Mouse (Mus musculus) MEL (cell line): Measurements from ENCODE around the gene Tob2. TPM values are rescaled to one million over a fixed set of nuclear protein-coding genes. Genes with fewer than 3 reads are reported as not detected.

Experiments used
- DNase-seq: peaks from one replicate; pipeline ENCODE4 v3.0.0; 2011; ENCODE audit warnings: low read depth, low spot score
- H3K27ac ChIP-seq: 2 replicates; pipeline ENCODE4 v1.5.1; 2012; ENCODE audit warnings: low read depth, mild to moderate bottlenecking, control low read depth, low read length, moderate library complexity; ENCODE audit not compliant: control insufficient read depth
- H3K27me3 ChIP-seq, 2 experiments: fragments of 150-350 bp in 1 of 2; sonication (generic) in 1 of 2; 2 replicates each; pipeline ENCODE4 v1.6.1; 2012; ENCODE audit warnings: low read length in 2 of 2, mild to moderate bottlenecking in 2 of 2, improper control_type of control experiment in 1 of 2, moderate library complexity in 1 of 2; ENCODE audit not compliant: insufficient read depth in 2 of 2, control insufficient read depth in 1 of 2
- H3K36me3 ChIP-seq, 2 experiments: 2 replicates each; pipeline ENCODE4 v1.6.1; 2012 to 2014; ENCODE audit warnings: low read length in 2 of 2, improper control_type of control experiment in 1 of 2, inconsistent platforms in 1 of 2, mild to moderate bottlenecking in 1 of 2; ENCODE audit not compliant: insufficient read depth in 2 of 2, control insufficient read depth in 1 of 2
- H3K4me1 ChIP-seq, 2 experiments: fragments of 150-350 bp in 1 of 2; sonication (generic) in 1 of 2; 2 replicates each; pipeline ENCODE4 v1.6.1; 2012; ENCODE audit warnings: low read length in 2 of 2, improper control_type of control experiment in 1 of 2, mild to moderate bottlenecking in 1 of 2; ENCODE audit not compliant: insufficient read depth in 2 of 2, control insufficient read depth in 1 of 2
- H3K4me3 ChIP-seq, 2 experiments: fragments of 150-350 bp in 1 of 2; sonication (generic) in 1 of 2; 2 replicates each; pipeline ENCODE4 v1.5.1; 2012; ENCODE audit warnings: low read depth in 2 of 2, low read length in 2 of 2, mild to moderate bottlenecking in 2 of 2, moderate library complexity in 2 of 2, control low read depth in 1 of 2, improper control_type of control experiment in 1 of 2; ENCODE audit not compliant: control insufficient read depth in 1 of 2, insufficient read depth in 1 of 2
- H3K79me2 ChIP-seq: 2 replicates; pipeline ENCODE4 v1.6.1; 2012; ENCODE audit warnings: mild to moderate bottlenecking, low read length, moderate library complexity; ENCODE audit not compliant: control insufficient read depth, poor library complexity, insufficient read depth
- H3K9ac ChIP-seq: 2 replicates; pipeline ENCODE4 v1.6.1; 2012; ENCODE audit warnings: low read depth, mild to moderate bottlenecking, control low read depth, low read length, moderate library complexity; ENCODE audit not compliant: control insufficient read depth, poor library complexity, severe bottlenecking
- H3K9me3 ChIP-seq: fragments of 150-350 bp; sonication (generic); replicated peaks from 2 replicates; pipeline ENCODE4 v1.6.1; 2012; ENCODE audit warnings: mild to moderate bottlenecking, low read length, improper control_type of control experiment, moderate library complexity; ENCODE audit not compliant: insufficient read depth
- BHLHE40 ChIP-seq: IDR thresholded peaks from 2 replicates; pipeline ENCODE4 v1.6.1; 2012; ENCODE audit warnings: low read depth, mild to moderate bottlenecking, inconsistent platforms, low read length, improper control_type of control experiment, borderline replicate concordance
- CHD1 ChIP-seq: IDR thresholded peaks from 2 replicates; pipeline ENCODE4 v1.6.1; 2012; ENCODE audit warnings: low read depth, mild to moderate bottlenecking, inconsistent platforms, low read length, improper control_type of control experiment
- CTCF ChIP-seq, 3 experiments: IDR thresholded peaks in 2 of 3; conservative IDR thresholded peaks in 1 of 3; 2 replicates each; pipeline ENCODE4 v1.5.1; 2011 to 2012; ENCODE audit warnings: low read length in 3 of 3, low read depth in 2 of 3, mild to moderate bottlenecking in 2 of 3, improper control_type of control experiment in 1 of 3, inconsistent platforms in 1 of 3, mixed read lengths in 1 of 3, moderate library complexity in 1 of 3; ENCODE audit not compliant: control insufficient read depth in 1 of 3, insufficient read depth in 1 of 3, poor library complexity in 1 of 3, severe bottlenecking in 1 of 3
- E2F4 ChIP-seq: IDR thresholded peaks from 2 replicates; pipeline ENCODE4 v1.6.1; 2011; ENCODE audit warnings: low read depth, low read length, improper control_type of control experiment, borderline replicate concordance
- ELF1 ChIP-seq: IDR thresholded peaks from 2 replicates; pipeline ENCODE4 v1.6.1; 2014; ENCODE audit warnings: low read depth, mild to moderate bottlenecking, inconsistent platforms, low read length, improper control_type of control experiment, moderate library complexity
- EP300 ChIP-seq, 2 experiments: IDR thresholded peaks; 2 replicates each; pipeline ENCODE4 v1.6.1; 2011; ENCODE audit warnings: improper control_type of control experiment in 2 of 2, low read length in 2 of 2, low read depth in 1 of 2, mild to moderate bottlenecking in 1 of 2
- ETS1 ChIP-seq: IDR thresholded peaks from 2 replicates; pipeline ENCODE4 v1.6.1; 2012; ENCODE audit warnings: low read depth, mild to moderate bottlenecking, inconsistent platforms, low read length, improper control_type of control experiment, moderate library complexity
- GABPA ChIP-seq: IDR thresholded peaks from 2 replicates; pipeline ENCODE4 v1.6.1; 2012; ENCODE audit warnings: low read depth, mild to moderate bottlenecking, inconsistent platforms, low read length, improper control_type of control experiment, moderate library complexity
- GATA1 ChIP-seq: IDR thresholded peaks from 2 replicates; pipeline ENCODE4 v1.6.1; 2011; ENCODE audit warnings: low read depth, low read length, improper control_type of control experiment
- JUND ChIP-seq: IDR thresholded peaks from 2 replicates; pipeline ENCODE4 v1.6.1; 2011; ENCODE audit warnings: low read depth, mild to moderate bottlenecking, improper control_type of control experiment, low read length
- KAT2A ChIP-seq: conservative IDR thresholded peaks from 2 replicates; pipeline ENCODE4 v1.6.1; 2012; ENCODE audit warnings: low read depth, low read length, improper control_type of control experiment, inconsistent platforms
- MAX ChIP-seq: IDR thresholded peaks from 2 replicates; pipeline ENCODE4 v1.6.1; 2011; ENCODE audit warnings: low read length, improper control_type of control experiment
- MAZ ChIP-seq: IDR thresholded peaks from 2 replicates; pipeline ENCODE4 v1.6.1; 2012; ENCODE audit warnings: low read depth, mild to moderate bottlenecking, inconsistent platforms, low read length, improper control_type of control experiment
- MEF2A ChIP-seq: IDR thresholded peaks from 2 replicates; pipeline ENCODE4 v1.6.1; 2014; ENCODE audit warnings: low read depth, mild to moderate bottlenecking, inconsistent platforms, low read length, improper control_type of control experiment; ENCODE audit not compliant: poor library complexity, insufficient replicate concordance, severe bottlenecking; ENCODE audit errors: extremely low read depth
- MXI1 ChIP-seq: IDR thresholded peaks from 2 replicates; pipeline ENCODE4 v1.6.1; 2011; ENCODE audit warnings: mild to moderate bottlenecking, low read depth, low read length, improper control_type of control experiment
- MYB ChIP-seq: IDR thresholded peaks from 2 replicates; pipeline ENCODE4 v1.6.1; 2011; ENCODE audit warnings: mild to moderate bottlenecking, low read depth, low read length, improper control_type of control experiment
- MYC ChIP-seq: IDR thresholded peaks from 2 replicates; pipeline ENCODE4 v1.6.1; 2011; ENCODE audit warnings: low read depth, mild to moderate bottlenecking, low read length, improper control_type of control experiment, moderate library complexity
- NELFE ChIP-seq: IDR thresholded peaks from 2 replicates; pipeline ENCODE4 v1.6.1; 2011; ENCODE audit warnings: low read depth, low read length, improper control_type of control experiment
- NRF1 ChIP-seq: IDR thresholded peaks from 2 replicates; pipeline ENCODE4 v1.6.1; 2014; ENCODE audit warnings: low read depth, mild to moderate bottlenecking, inconsistent platforms, low read length, improper control_type of control experiment, moderate library complexity; ENCODE audit not compliant: poor library complexity, insufficient read depth, severe bottlenecking
- POLR2A ChIP-seq, 2 experiments: IDR thresholded peaks; 2 replicates each; pipeline ENCODE4 v1.6.1; 2011 to 2012; ENCODE audit warnings: low read length in 2 of 2, mild to moderate bottlenecking in 2 of 2, control low read depth in 1 of 2, improper control_type of control experiment in 1 of 2, low read depth in 1 of 2, moderate library complexity in 1 of 2; ENCODE audit not compliant: control insufficient read depth in 1 of 2, insufficient read depth in 1 of 2, poor library complexity in 1 of 2
- POLR2AphosphoS2 ChIP-seq: IDR thresholded peaks from 2 replicates; pipeline ENCODE4 v1.6.1; 2011; ENCODE audit warnings: low read length, improper control_type of control experiment
- POLR2AphosphoS5 ChIP-seq: IDR thresholded peaks from 2 replicates; pipeline ENCODE4 v1.6.1; 2012; ENCODE audit warnings: low read depth, borderline replicate concordance, mild to moderate bottlenecking, inconsistent platforms, low read length, moderate library complexity, mixed read lengths
- RAD21 ChIP-seq: IDR thresholded peaks from 2 replicates; pipeline ENCODE4 v1.6.1; 2011; ENCODE audit warnings: mild to moderate bottlenecking, low read depth, low read length, improper control_type of control experiment
- RCOR1 ChIP-seq: IDR thresholded peaks from 2 replicates; pipeline ENCODE4 v1.6.1; 2012; ENCODE audit warnings: low read depth, mild to moderate bottlenecking, inconsistent platforms, low read length, improper control_type of control experiment
- SIN3A ChIP-seq: IDR thresholded peaks from 2 replicates; pipeline ENCODE4 v1.6.1; 2012; ENCODE audit warnings: low read length, improper control_type of control experiment, inconsistent platforms
- SMC3 ChIP-seq: IDR thresholded peaks from 2 replicates; pipeline ENCODE4 v1.6.1; 2011; ENCODE audit warnings: low read depth, low read length, improper control_type of control experiment
- TAL1 ChIP-seq: IDR thresholded peaks from 2 replicates; pipeline ENCODE4 v1.6.1; 2012; ENCODE audit warnings: mild to moderate bottlenecking, inconsistent platforms, low read length, moderate library complexity, mixed read lengths
- TBP ChIP-seq: IDR thresholded peaks from 2 replicates; pipeline ENCODE4 v1.8.0; 2011; ENCODE audit warnings: low read depth, low read length, improper control_type of control experiment
- TCF12 ChIP-seq: IDR thresholded peaks from 2 replicates; pipeline ENCODE4 v1.6.1; 2014; ENCODE audit warnings: low read depth, mild to moderate bottlenecking, inconsistent platforms, low read length, improper control_type of control experiment, moderate library complexity
- UBTF ChIP-seq: IDR thresholded peaks from 2 replicates; pipeline ENCODE4 v1.6.1; 2012; ENCODE audit warnings: low read depth, mild to moderate bottlenecking, inconsistent platforms, low read length, improper control_type of control experiment, moderate library complexity, borderline replicate concordance; ENCODE audit not compliant: insufficient read depth
- USF1 ChIP-seq: IDR thresholded peaks from 2 replicates; pipeline ENCODE4 v1.6.1; 2014; ENCODE audit warnings: low read depth, mild to moderate bottlenecking, inconsistent platforms, low read length, improper control_type of control experiment, moderate library complexity
- USF2 ChIP-seq, 2 experiments: IDR thresholded peaks; 2 replicates each; pipeline ENCODE4 v1.6.1; 2011 to 2012; ENCODE audit warnings: improper control_type of control experiment in 2 of 2, low read length in 2 of 2, borderline replicate concordance in 1 of 2, inconsistent platforms in 1 of 2, low read depth in 1 of 2, mild to moderate bottlenecking in 1 of 2; ENCODE audit not compliant: insufficient read depth in 1 of 2
- ZC3H11A ChIP-seq: IDR thresholded peaks from 2 replicates; pipeline ENCODE4 v1.6.1; 2012; ENCODE audit warnings: low read depth, mild to moderate bottlenecking, inconsistent platforms, low read length, improper control_type of control experiment
- ZKSCAN1 ChIP-seq: IDR thresholded peaks from 2 replicates; pipeline ENCODE4 v1.6.1; 2012; ENCODE audit warnings: low read depth, mild to moderate bottlenecking, inconsistent platforms, low read length, improper control_type of control experiment, moderate library complexity
- ZMIZ1 ChIP-seq: IDR thresholded peaks from 2 replicates; pipeline ENCODE4 v1.6.1; 2012; ENCODE audit warnings: low read depth, mild to moderate bottlenecking, inconsistent platforms, low read length, improper control_type of control experiment, moderate library complexity
- ZNF384 ChIP-seq: IDR thresholded peaks from 2 replicates; pipeline ENCODE4 v1.6.1; 2012; ENCODE audit warnings: low read depth, mild to moderate bottlenecking, inconsistent platforms, low read length, improper control_type of control experiment
- polyA plus RNA-seq, 2 experiments: library from polyadenylated mRNA; stranded (reverse) in 1 of 2; unstranded in 1 of 2; fragments of >175 nt in 1 of 2; fragments of >200 nt in 1 of 2; gene quantifications; 2 replicates each; pipeline versions ENCODE4 v1.2.1 to v1.2.4; 2012; ENCODE audit warnings: low replicate concordance in 2 of 2, low read depth in 1 of 2; ENCODE audit not compliant: insufficient read length in 2 of 2, insufficient read depth in 1 of 2, missing spikeins in 1 of 2
- total RNA-seq: library from RNA; depleted of rRNA; stranded (reverse); fragments of 300-350 nt; gene quantifications from 2 replicates; pipeline ENCODE4 v1.2.3, GENCODE M21; 2012

Gene Tob2
- total and polyA plus RNA-seq, 3 experiments = 20.7 to 23.5 TPM; not detected in 1

DNA sequence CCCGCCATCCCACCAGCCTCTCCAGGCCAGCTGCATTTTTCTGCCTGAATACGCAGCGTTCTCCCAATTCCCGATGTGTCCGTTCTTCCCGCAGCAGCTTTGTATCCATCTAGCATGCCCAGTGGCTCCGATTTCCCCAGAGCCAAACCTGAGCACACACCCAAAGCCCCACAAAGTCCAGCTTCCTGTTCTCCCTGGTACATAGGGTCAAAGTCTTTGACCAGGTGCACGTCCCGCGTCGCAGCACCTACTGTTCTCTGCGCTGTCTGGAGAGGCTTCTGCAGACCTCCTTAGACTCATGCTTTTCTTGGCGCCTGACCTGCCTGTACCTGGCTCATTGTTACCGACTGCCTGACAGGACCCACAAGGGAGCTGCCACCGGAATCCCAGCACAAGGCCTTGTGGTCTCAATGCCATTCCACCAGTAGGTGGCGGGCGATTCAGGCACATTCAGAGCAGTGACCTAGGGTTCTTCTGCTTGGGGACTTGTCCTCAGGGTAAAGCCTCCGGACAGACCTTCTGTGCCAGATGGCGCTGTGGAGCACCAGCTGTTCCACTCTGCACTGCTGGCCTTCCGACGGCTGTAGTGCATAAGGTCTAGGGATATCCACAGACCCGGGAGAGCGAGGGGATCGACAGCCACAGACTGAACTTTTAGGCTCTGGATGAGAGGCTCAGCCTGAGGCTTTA, 27.3 kb downstream of the Tob2 start:
- H3K4me3 ChIP-seq = peak overlapping the region; percentile 23 to 46; a peak in 3 of 4 replicates
- no peak overlapping the region for H3K27ac ChIP-seq
- peak; percentile 94 for DNase-seq
- H3K27me3 ChIP-seq = no peaks in the 10 kb centered on the region
- no peaks in the 10 kb centered on the region for H3K9me3 ChIP-seq
- peaks cover 0 to 3% of the 10 kb centered on the region in 2 experiments; a peak in 2 of 4 replicates for H3K36me3 ChIP-seq
- no peaks in the 10 kb centered on the region for H3K79me2 ChIP-seq
- H3K9ac ChIP-seq = peak overlapping the region; percentile 63
- peaks cover 3 to 20% of the 10 kb centered on the region in 2 experiments; a peak in 3 of 4 replicates for H3K4me1 ChIP-seq
- no peak for TF ChIP-seq MYB
- no peak for TF ChIP-seq KAT2A
- no peak for TF ChIP-seq BHLHE40
- TF ChIP-seq ZKSCAN1 = no peak
- no peak for TF ChIP-seq POLR2AphosphoS5
- no peak for TF ChIP-seq GATA1
- no peak for TF ChIP-seq CHD1
- no peak; the same call in none of the 2 replicates for TF ChIP-seq MXI1
- TF ChIP-seq GABPA = no peak
- TF ChIP-seq NELFE = no peak
- TF ChIP-seq RCOR1 = no peak
- TF ChIP-seq TBP = 0 out of 2 replicates have a peak, but pooled peaks have one; percentile 39
- peak; percentile 89 for TF ChIP-seq ZC3H11A
- TF ChIP-seq USF1 = no peak
- TF ChIP-seq ZNF384 = 0 out of 2 replicates have a peak, but pooled peaks have one; percentile 2
- no peak for TF ChIP-seq ELF1
- TF ChIP-seq TAL1 = no peak
- TF ChIP-seq RAD21 = peak; percentile 86
- peak; percentile 68; the same call in 1 of the 2 replicates for TF ChIP-seq MYC
- TF ChIP-seq USF2 (IDR thresholded peaks at IDR 0.05; ENCODE audit: borderline replicate concordance in 1 of 2, insufficient read depth in 1 of 2, low read depth in 1 of 2, low read length in 2 of 2) = no peak
- no peak for TF ChIP-seq EP300 (IDR thresholded peaks at IDR 0.05; ENCODE audit: low read depth in 1 of 2, low read length in 2 of 2)
- TF ChIP-seq POLR2AphosphoS2 = no peak
- peak in 2 of 3 experiments; percentile 76 to 93 for TF ChIP-seq CTCF (IDR thresholded peaks at IDR 0.05 in 2 of 3, conservative IDR thresholded peaks at IDR 0.05 in 1 of 3; ENCODE audit: control insufficient read depth in 1 of 3, insufficient read depth in 1 of 3, low read depth in 2 of 3, low read length in 3 of 3, poor library complexity in 1 of 3, severe bottlenecking in 1 of 3)
- TF ChIP-seq SMC3 = peak; percentile 97
- TF ChIP-seq MAZ = no peak
- TF ChIP-seq ETS1 = no peak
- no peak for TF ChIP-seq ZMIZ1
- TF ChIP-seq NRF1 = no peak
- TF ChIP-seq E2F4 = no peak
- no peak for TF ChIP-seq TCF12
- no peak for TF ChIP-seq UBTF
- TF ChIP-seq MEF2A = no peak
- peak; percentile 85 for TF ChIP-seq SIN3A
- 0 out of 2 replicates have a peak, but pooled peaks have one; percentile 37 for TF ChIP-seq MAX
- no peak for TF ChIP-seq JUND
- no peak for TF ChIP-seq POLR2A (IDR thresholded peaks at IDR 0.05; ENCODE audit: control insufficient read depth in 1 of 2, insufficient read depth in 1 of 2, low read depth in 1 of 2, low read length in 2 of 2, poor library complexity in 1 of 2)
